Mouse (Mus musculus) ES-E14 (cell line): ENCODE results near the gene Slc44a1. TPM values are rescaled to one million over a fixed set of nuclear protein-coding genes. Genes with fewer than 3 reads are reported as not detected.

Experiments
- DNase-seq: peaks from one replicate; pipeline ENCODE4 v3.0.0-alpha.2; 2013; ENCODE audit warnings: low read depth, low spot score
- H3K27ac ChIP-seq: 2 replicates; pipeline ENCODE4 v1.5.1; 2012; ENCODE audit warnings: low read depth, mild to moderate bottlenecking, low read length, moderate library complexity, mixed read lengths; ENCODE audit not compliant: poor library complexity, insufficient read depth, severe bottlenecking
- H3K36me3 ChIP-seq: 2 replicates; pipeline ENCODE4 v1.6.1; 2012; ENCODE audit warnings: mild to moderate bottlenecking, low read length, moderate library complexity, mixed read lengths; ENCODE audit not compliant: control insufficient read depth, poor library complexity, insufficient read depth, severe bottlenecking
- H3K4me1 ChIP-seq, 2 experiments: fragments of 150-350 bp in 1 of 2; sonication (generic) in 1 of 2; 2 replicates each; pipeline ENCODE4 v1.6.1; 2012; ENCODE audit warnings: low read length in 2 of 2, mild to moderate bottlenecking in 1 of 2, mixed read lengths in 1 of 2; ENCODE audit not compliant: control insufficient read depth in 2 of 2, insufficient read depth in 2 of 2, poor library complexity in 1 of 2
- H3K4me3 ChIP-seq, 2 experiments: fragments of 150-350 bp in 1 of 2; sonication (generic) in 1 of 2; 2 replicates each; pipeline ENCODE4 v1.5.1; 2012; ENCODE audit warnings: low read length in 2 of 2, low read depth in 1 of 2, mild to moderate bottlenecking in 1 of 2, mixed read lengths in 1 of 2; ENCODE audit not compliant: insufficient read depth in 1 of 2, poor library complexity in 1 of 2, severe bottlenecking in 1 of 2
- H3K9ac ChIP-seq: 2 replicates; pipeline ENCODE4 v1.6.1; 2012; ENCODE audit warnings: low read depth, mild to moderate bottlenecking, low read length, mixed read lengths; ENCODE audit not compliant: poor library complexity, insufficient read depth, severe bottlenecking
- H3K9me3 ChIP-seq: fragments of 150-350 bp; sonication (generic); 2 replicates; pipeline ENCODE4 v1.6.1; 2012; ENCODE audit warnings: low read depth, mild to moderate bottlenecking, low read length; ENCODE audit not compliant: control insufficient read depth, insufficient read depth
- CHD2 ChIP-seq: IDR thresholded peaks from 2 replicates; pipeline ENCODE4 v1.6.1; 2014; ENCODE audit warnings: mild to moderate bottlenecking, low read depth, low read length, inconsistent platforms
- HCFC1 ChIP-seq: IDR thresholded peaks from 2 replicates; pipeline ENCODE4 v1.6.1; 2012; ENCODE audit warnings: low read length, inconsistent platforms, borderline replicate concordance; ENCODE audit not compliant: insufficient read depth
- MAFK ChIP-seq: IDR thresholded peaks from 2 replicates; pipeline ENCODE4 v1.6.1; 2014; ENCODE audit warnings: mild to moderate bottlenecking, low read depth, low read length, inconsistent platforms; ENCODE audit not compliant: insufficient read depth
- ZC3H11A ChIP-seq: IDR thresholded peaks from 2 replicates; pipeline ENCODE4 v1.6.1; 2012; ENCODE audit warnings: low read depth, mild to moderate bottlenecking, inconsistent platforms, low read length, borderline replicate concordance
- ZNF384 ChIP-seq: IDR thresholded peaks from 2 replicates; pipeline ENCODE4 v1.6.1; 2012; ENCODE audit warnings: low read depth, low read length, inconsistent platforms
- in situ Hi-C, 2 experiments: fragments of 600-800 bp; cut with MboI; formaldehyde crosslinking; loops; one replicate each; pipeline ENCODE4 v1.15.1; 2025; ENCODE audit warnings: low sequenced_read_pairs in 2 of 2, inconsistent platforms in 1 of 2; ENCODE audit not compliant: unreplicated experiment in 2 of 2
- total RNA-seq: library from RNA; depleted of rRNA; stranded (reverse); fragments of 300-350 nt; gene quantifications from 2 replicates; pipeline ENCODE4 v1.2.3, GENCODE M21; 2012

The Slc44a1 gene
- total RNA-seq, 1 experiment: 48.0 TPM

DNA sequence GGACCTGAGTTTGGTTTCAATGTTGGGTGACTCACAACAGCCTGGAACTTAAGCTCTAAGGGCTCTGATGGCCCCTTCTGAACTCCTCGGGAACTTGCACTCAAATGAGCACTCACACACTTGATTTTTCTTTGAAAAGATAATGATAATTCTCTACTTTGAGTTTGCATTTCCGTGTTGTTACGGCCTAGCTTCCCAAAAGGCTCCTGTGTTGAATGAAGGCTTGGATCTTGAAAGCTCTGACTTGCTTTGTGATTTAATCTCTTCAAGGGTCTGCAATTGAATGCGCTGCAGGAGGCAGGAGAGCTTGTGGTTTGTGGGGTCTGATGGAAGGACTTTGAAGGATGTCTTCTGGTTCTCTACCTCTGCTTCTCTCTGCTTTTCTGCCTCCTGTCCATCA lies 13.1 kb upstream of the Slc44a1 start:
- in situ Hi-C loops: no loop called here

GRCm38 (mm10) chr4:53430522-53430921 lies 9.7 kb upstream of the Slc44a1 start:
- Histone ChIP-seq H3K36me3 (no peaks in the 10 kb centered on the region), H3K4me3 (no peak overlapping the region), H3K9me3 (no peaks in the 10 kb centered on the region), H3K9ac (no peak overlapping the region), H3K27ac (no peak overlapping the region), H3K4me1 (no peaks in the 10 kb centered on the region)
- no peak for DNase-seq
- TF ChIP-seq CHD2: no peak
- TF ChIP-seq MAFK: no peak
- in situ Hi-C loops: no loop called here

More for the DNA sequence above, 13.1 kb upstream of the Slc44a1 start:
- TF ChIP-seq CHD2: no peak
- no peak for TF ChIP-seq ZNF384
- Histone ChIP-seq H3K27ac (no peak overlapping the region), H3K4me3 (no peak overlapping the region), H3K4me1 (no peaks in the 10 kb centered on the region), H3K36me3 (no peaks in the 10 kb centered on the region), H3K9me3 (no peaks in the 10 kb centered on the region), H3K9ac (no peak overlapping the region)
- no peak for DNase-seq

DNA sequence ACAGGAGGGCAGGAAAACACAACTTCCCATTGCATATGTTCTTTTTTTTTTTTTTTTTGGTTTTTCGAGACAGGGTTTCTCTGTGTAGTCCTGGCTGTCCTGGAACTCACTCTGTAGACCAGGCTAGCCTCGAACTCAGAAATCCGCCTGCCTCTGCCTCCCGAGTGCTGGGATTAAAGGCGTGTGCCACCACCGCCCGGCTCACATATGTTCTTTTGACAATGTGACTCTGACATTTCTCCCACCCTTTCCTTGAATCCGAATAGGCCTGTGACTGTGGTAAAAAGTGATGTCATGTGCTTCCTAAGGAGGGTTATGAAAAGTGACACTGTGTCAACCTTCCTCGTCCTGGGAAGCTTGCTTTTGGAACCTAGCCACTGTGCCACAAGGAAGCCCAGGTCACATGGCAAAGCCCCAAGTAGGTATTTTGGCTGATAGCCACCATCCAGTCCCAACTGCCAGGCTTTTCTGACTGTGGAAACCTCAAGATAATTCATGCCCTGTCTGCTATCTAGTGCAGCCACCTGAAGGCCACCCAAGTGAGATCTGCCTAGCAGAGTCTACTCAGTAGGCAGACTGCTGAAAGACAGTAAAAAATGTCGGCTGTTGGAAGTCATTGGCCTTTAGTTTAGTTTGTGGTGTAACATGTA lies 8.5 kb upstream of the Slc44a1 start:
- Histone ChIP-seq H3K4me3 (no peak overlapping the region), H3K9ac (no peak overlapping the region), H3K36me3 (no peaks in the 10 kb centered on the region), H3K27ac (no peak overlapping the region), H3K4me1 (no peaks in the 10 kb centered on the region), H3K9me3 (no peaks in the 10 kb centered on the region)
- in situ Hi-C loops: no loop called here
- no peak for TF ChIP-seq HCFC1
- TF ChIP-seq ZNF384: no peak
- no peak for TF ChIP-seq ZC3H11A
- TF ChIP-seq CHD2: no peak
- no peak for TF ChIP-seq MAFK
- DNase-seq: no peak

DNA sequence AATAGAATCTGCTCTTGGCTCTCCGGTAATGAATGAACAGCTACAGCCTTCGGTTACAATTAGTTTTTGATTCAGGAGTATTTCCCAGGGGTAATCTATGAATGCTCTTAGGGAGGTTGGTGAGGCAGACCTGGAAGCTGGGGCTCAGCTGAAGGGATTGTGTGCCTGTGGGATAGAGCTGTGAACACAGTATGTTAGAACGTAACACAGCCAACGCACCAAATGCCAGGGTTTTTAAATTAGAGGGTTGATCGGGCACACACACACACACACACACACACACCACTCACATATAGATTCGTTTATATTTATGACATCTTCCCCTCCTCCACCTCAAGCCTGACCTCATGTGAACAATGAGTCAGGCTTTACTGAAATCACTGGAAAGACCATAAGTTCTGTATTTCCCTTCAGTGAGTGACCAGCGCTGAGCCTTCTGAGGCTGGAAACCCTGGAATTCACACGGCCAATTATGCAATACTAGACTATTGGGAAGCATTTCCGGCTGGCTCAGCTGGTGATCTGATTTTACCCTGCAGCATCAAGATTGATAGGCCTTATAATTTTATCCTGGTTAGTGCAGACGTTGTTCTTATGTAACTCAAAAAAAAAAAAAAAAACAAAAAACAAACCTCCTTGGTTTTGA lies 3.0 kb upstream of the Slc44a1 start:
- in situ Hi-C loops: no loop called here
- Histone ChIP-seq H3K9ac (no peak overlapping the region), H3K36me3 (no peaks in the 10 kb centered on the region), H3K4me3 (no peak overlapping the region), H3K9me3 (no peaks in the 10 kb centered on the region), H3K4me1 (peaks cover 2 to 4% of the 10 kb centered on the region in 2 experiments; a peak in 3 of 4 replicates), H3K27ac (no peak overlapping the region; the same call in 1 of the 2 replicates)
- no peak for TF ChIP-seq MAFK
- TF ChIP-seq HCFC1: no peak
- no peak for TF ChIP-seq ZNF384
- TF ChIP-seq ZC3H11A: no peak
- no peak for TF ChIP-seq CHD2
- no peak for DNase-seq

DNA sequence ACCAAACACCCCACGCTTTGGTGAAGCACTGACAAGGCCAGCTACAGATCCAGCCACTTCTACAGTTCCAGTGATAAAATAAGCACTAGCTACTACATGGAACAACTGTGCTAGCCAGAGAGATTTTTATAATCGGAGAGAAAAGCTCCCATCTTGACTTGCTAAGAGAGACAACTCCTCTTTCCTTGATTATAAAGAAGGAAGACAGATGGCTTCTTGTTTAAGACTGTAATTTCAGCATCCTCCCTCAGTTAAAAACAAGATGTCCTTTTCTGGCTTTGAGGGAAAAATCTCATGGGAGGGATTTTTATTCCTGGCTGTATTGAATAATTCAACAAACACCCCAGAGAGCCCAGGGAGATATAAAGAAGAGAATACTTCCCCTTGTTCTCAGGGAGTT lies 1.8 kb upstream of the Slc44a1 start:
- in situ Hi-C loops: no loop called here
- H3K36me3 ChIP-seq: no peaks in the 10 kb centered on the region
- H3K4me1 ChIP-seq: peaks cover 4 to 5% of the 10 kb centered on the region in 2 experiments; a peak in 3 of 4 replicates
- TF ChIP-seq HCFC1 (no peak), ZNF384 (no peak)
- no peak overlapping the region; the same call in 1 of the 2 replicates for H3K27ac ChIP-seq
- no peaks in the 10 kb centered on the region for H3K9me3 ChIP-seq
- DNase-seq: no peak
- no peak overlapping the region for H3K9ac ChIP-seq
- H3K4me3 ChIP-seq: no peak overlapping the region
